Mouse (Mus musculus): ENCODE measurements around the gene Hypk. TPM values are rescaled to one million over a fixed set of nuclear protein-coding genes. Genes with fewer than 3 reads are reported as not detected.
A peak's percentile ranks its signal among the peaks of the same experiment; 100 is the strongest.
"Not testable (repeated sequence)": the region's sequence is repeated elsewhere in the genome, so short reads cannot be mapped to it uniquely, and the experiment has no call there.

Gene Hypk
- total RNA-seq, 2 experiments from 2014 or later, result 22.7 to 23.1 TPM

- peak; percentile 98 to 99 for DNase-seq (ENCODE audit: extremely low spot score in 1 of 2, low spot score in 2 of 2)
- intact Hi-C loops (cut with DNase I), result no loop called here
These were observed 4.2 kb upstream of the Hypk start, which contains the start of gene Serf2 for GRCm38 (mm10) chr2:121448739-121449535. TSS of gene Serf2 (plus strand) at chr2:121449195.

GRCm38 (mm10) chr2:121449545-121450011 is 3.5 kb upstream of the Hypk start:
- Histone ChIP-seq H3K27ac (peak overlapping the region; percentile 98), H3K4me3 (peak overlapping the region; percentile 100)
- TF ChIP-seq CTCF (IDR thresholded peaks at IDR 0.05), result no peak
- DNase-seq (ENCODE audit: extremely low spot score in 1 of 2, low spot score in 2 of 2), result peak; percentile 43 to 48
- intact Hi-C loops (cut with DNase I), result no loop called here

More at GRCm38 (mm10) chr2:121448739-121449535, 4.2 kb upstream of the Hypk start, which contains the start of gene Serf2:
- no peak for TF ChIP-seq CTCF (IDR thresholded peaks at IDR 0.05)
- Histone ChIP-seq H3K4me3 (peak within 1 kb of the TSS; percentile 100), H3K27ac (peak within 1 kb of the TSS; percentile 98)

DNA sequence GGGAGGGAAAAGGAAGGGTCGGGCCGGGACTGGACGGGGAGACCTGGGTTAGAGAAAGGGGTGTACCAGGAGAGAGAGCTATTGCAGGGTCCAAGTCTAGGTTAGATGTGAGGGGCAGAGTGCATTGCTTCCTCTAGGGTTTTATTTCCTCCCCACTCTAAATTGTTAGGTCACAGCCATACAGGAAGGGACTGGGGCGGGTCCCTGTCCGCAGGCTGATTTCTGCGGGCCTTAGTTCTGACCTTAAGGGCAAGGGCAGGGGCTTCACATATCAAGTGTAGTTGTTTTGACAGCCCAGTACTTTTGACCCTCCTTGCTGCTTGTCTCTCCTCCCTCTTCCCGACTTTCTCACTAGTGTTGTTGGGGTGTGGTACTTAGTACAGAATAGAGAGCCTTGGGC is 3.0 kb upstream of the Hypk start:
- Histone ChIP-seq H3K27ac (peak overlapping the region; percentile 98), H3K4me3 (peak overlapping the region; percentile 100)
- intact Hi-C loops (cut with DNase I), result no loop called here
- DNase-seq (ENCODE audit: extremely low spot score in 1 of 2, low spot score in 2 of 2), result no peak
- no peak; the same call in 1 of the 2 replicates for TF ChIP-seq CTCF (IDR thresholded peaks at IDR 0.05)

DNA sequence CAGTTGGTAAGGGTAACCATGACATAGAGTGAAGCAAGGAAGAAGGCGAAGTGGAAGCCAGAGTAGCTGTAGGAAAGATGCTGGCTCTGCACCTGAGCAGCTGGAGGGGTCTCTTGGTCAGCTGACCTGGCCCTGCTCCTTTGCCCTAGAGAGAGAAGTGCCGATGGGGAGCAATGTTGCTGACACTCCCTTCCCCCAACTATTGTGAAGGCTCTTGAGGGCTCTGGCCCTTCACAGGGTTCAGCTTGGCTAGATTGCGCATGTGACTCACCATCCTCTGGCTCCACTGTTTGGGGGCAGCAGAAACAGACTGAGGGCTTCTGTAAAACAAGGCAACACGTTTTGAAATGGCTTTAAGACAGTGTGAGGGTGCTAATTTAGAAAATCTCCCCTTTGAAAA is 729 bp upstream of the Hypk start:
- intact Hi-C loops (cut with DNase I), result no loop called here
- H3K27ac ChIP-seq, result no peak overlapping the region
- no peak overlapping the region for H3K4me3 ChIP-seq
- no peak for DNase-seq (ENCODE audit: extremely low spot score in 1 of 2, low spot score in 2 of 2)
- TF ChIP-seq CTCF (IDR thresholded peaks at IDR 0.05), result no peak

DNA sequence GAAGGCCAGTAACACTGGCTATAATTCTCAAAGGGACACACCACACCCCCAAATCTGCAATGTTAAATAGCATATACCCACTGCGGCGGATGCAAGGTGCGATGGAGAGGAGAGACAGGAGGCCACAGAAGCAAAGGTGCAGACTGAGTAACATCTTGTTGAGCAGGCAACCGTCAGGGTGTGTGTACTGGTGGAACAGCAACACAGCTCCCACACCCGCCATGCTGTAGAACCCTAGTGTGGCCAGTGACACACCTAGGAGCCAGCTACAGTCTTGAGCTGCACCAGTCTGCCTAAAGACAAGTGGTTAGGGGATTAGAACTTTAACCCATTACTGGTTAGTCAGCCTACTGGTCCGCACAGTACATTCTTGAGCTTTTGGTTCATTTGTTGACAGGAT is 827 bp downstream of the Hypk start:
- TF ChIP-seq CTCF (IDR thresholded peaks at IDR 0.05), result no peak
- H3K4me3 ChIP-seq, result no peak overlapping the region
- H3K27ac ChIP-seq, result no peak overlapping the region
- no peak for DNase-seq (ENCODE audit: extremely low spot score in 1 of 2, low spot score in 2 of 2)
- intact Hi-C loops (cut with DNase I), result no loop called here

GRCm38 (mm10) chr2:121455534-121455933 is 2.4 kb downstream of the Hypk start:
- no peak for TF ChIP-seq CTCF (IDR thresholded peaks at IDR 0.05)
- intact Hi-C loops (cut with DNase I), result no loop called here
- Histone ChIP-seq H3K27ac (no peak overlapping the region), H3K4me3 (no peak overlapping the region)
- DNase-seq (ENCODE audit: extremely low spot score in 1 of 2, low spot score in 2 of 2), result no peak

- peak within 1 kb of the TSS; percentile 53 for H3K4me3 ChIP-seq
- peak within 1 kb of the TSS; percentile 83 for H3K27ac ChIP-seq
- intact Hi-C loops (cut with DNase I), result no loop called here
- TF ChIP-seq CTCF (IDR thresholded peaks at IDR 0.05), result no peak
- peak; percentile 78 to 81 for DNase-seq (ENCODE audit: extremely low spot score in 1 of 2, low spot score in 2 of 2)
These were observed 3.9 kb downstream of the Hypk start, which contains the start of gene Serinc4 for GRCm38 (mm10) chr2:121456692-121457642. TSS of gene Serinc4 (minus strand) at chr2:121456781.

DNA sequence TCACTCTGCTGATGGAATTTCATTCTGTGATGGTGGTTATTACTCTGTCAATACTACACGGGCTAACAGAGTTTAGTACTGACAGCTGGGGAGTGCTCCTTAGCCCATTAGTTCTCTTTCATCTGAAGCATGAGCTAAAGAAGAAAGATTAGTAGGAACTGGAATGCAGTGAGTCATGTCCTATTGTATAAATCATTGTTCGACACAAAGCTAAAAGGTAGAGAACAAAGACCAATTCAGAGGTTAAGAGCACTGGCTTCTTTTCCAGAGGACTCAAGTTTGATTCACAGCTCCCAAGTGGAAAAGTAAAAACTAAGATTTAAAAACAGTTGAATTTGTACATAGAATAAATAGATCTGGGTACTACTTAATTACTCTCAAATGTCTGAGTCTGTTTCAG is 7.0 kb downstream of the Hypk start:
- no peak overlapping the region for H3K27ac ChIP-seq
- no peak for TF ChIP-seq CTCF (IDR thresholded peaks at IDR 0.05)
- DNase-seq (ENCODE audit: extremely low spot score in 1 of 2, low spot score in 2 of 2), result no peak
- intact Hi-C loops (cut with DNase I), result no loop called here
- no peak overlapping the region for H3K4me3 ChIP-seq

GRCm38 (mm10) chr2:121468982-121469381 is 15.9 kb downstream of the Hypk start:
- H3K4me3 ChIP-seq; H3K27ac ChIP-seq; intact Hi-C loops (cut with DNase I); DNase-seq (ENCODE audit: extremely low spot score in 1 of 2, low spot score in 2 of 2): not testable (repeated sequence)

GRCm38 (mm10) chr2:121472783-121473182 is 19.7 kb downstream of the Hypk start:
- DNase-seq (ENCODE audit: extremely low spot score in 1 of 2, low spot score in 2 of 2); intact Hi-C loops (cut with DNase I); H3K27ac ChIP-seq: not testable (repeated sequence)
- peak overlapping the region; percentile 63 for H3K4me3 ChIP-seq

- peak; percentile 75 to 81 for DNase-seq (ENCODE audit: extremely low spot score in 1 of 2, low spot score in 2 of 2)
- intact Hi-C loops (cut with DNase I), result loop anchor here (1.0 kb wide), 1 partner anchor 33 kb away; the partner anchor contains the start of genes Mfap1a and Wdr76
- Histone ChIP-seq H3K27ac (peak within 1 kb of the TSS; percentile 44; the same call in 1 of the 2 replicates), H3K4me3 (peak within 1 kb of the TSS; percentile 63)
These were observed 20.4 kb downstream of the Hypk start, which contains the start of gene Mfap1b for GRCm38 (mm10) chr2:121473301-121474179. TSS of gene Mfap1b (minus strand) at chr2:121474067.

All from left cerebral cortex, adult 2 months (tissue).